Mouse (Mus musculus): ENCODE results near the gene Veph1. TPM values are rescaled to one million over a fixed set of nuclear protein-coding genes. Genes with fewer than 3 reads are reported as not detected.

Veph1 gene
- polyA plus RNA-seq, 1 experiment from 2014 or later: 17.7 TPM

DNA sequence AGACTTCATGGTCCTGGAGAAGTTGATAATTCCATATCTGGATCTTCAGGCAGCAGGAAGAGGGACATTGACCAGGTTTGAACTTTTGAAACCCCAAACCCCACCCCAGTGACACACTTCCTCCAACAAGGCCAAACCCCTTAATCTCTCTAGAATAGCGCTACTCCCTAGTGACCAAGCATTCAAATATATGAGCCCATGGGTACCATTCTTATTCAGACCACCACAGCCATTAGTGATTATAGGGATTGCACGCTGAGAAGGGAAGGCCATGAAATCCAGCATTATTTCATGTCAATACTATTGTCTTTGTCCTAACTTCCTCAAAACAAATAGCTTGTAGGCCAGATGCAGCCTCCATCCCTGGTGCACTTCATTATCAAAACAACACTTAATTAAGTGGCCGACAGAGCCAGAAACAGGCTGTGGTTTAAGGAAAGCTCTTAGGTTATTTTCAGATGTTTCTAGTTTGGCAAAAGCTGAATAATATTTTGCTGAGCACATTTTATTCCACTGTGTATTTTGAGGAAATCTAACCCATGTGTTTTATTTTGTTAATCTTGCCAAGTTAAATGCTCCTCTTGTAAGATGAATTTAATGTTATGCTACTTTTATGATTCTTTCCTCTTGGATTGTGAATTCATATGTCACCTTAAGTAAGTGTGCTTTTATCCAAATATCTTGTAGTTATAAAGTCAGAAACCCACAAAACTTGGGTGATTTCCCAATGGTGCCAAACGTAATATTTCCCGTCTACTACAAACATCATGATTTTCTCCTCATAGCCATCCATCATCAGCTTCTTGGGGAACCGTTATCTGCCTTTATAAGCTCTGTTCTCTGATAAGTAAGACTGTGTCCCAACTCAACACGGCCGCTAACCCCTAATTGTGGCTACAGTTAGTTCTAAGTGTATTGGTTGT, 18.4 kb upstream of the Veph1 start:
- no peaks in the 10 kb centered on the region for H3K36me3 ChIP-seq (ENCODE audit: control insufficient read depth, insufficient read depth, low read length)
- H3K4me2 ChIP-seq (ENCODE audit: low read depth, low read length, severe bottlenecking): no peak overlapping the region
- no peak overlapping the region for H3K4me3 ChIP-seq (ENCODE audit: low read depth, low read length)
- WGBS: 88% methylated on average over 8 of the region's 8 CpGs
- DNase-seq (ENCODE audit: low spot score): no peak
- ATAC-seq (replicated peaks; ENCODE audit: low FRiP score): no peak
- no peak overlapping the region for H3K27ac ChIP-seq (ENCODE audit: low read depth, low read length)
- H3K9me3 ChIP-seq (ENCODE audit: control insufficient read depth, low read length): no peaks in the 10 kb centered on the region
- no peaks in the 10 kb centered on the region for H3K4me1 ChIP-seq (replicated peaks; ENCODE audit: control insufficient read depth, insufficient read depth, low read length)
- no peak overlapping the region for H3K9ac ChIP-seq (ENCODE audit: low read length)
- no peaks in the 10 kb centered on the region for H3K27me3 ChIP-seq (ENCODE audit: control insufficient read depth, insufficient read depth, low read length)

DNA sequence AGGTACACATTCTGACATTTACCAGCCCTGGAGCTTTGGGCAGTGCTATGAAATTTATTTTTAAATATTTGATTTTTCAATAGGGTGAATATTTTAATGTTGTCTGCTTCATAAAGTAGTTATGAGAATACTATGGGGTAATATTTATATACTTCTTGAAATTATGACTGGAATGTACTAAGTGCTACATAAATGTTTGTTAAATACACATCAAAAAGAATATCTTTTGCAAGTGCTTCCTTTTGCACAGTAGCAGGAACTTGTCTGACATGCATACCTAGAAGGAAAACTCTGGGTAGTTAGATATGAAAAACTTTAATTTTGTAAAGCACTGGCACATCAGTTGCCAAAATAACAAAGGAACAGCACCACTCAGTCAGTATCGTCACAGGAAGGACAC, 13.9 kb upstream of the Veph1 start:
- Histone ChIP-seq H3K27ac (ENCODE audit: low read depth, low read length) (no peak overlapping the region), H3K36me3 (ENCODE audit: control insufficient read depth, insufficient read depth, low read length) (no peaks in the 10 kb centered on the region), H3K4me3 (ENCODE audit: low read depth, low read length) (no peak overlapping the region), H3K9me3 (ENCODE audit: control insufficient read depth, low read length) (no peaks in the 10 kb centered on the region), H3K9ac (ENCODE audit: low read length) (no peak overlapping the region), H3K27me3 (ENCODE audit: control insufficient read depth, insufficient read depth, low read length) (no peaks in the 10 kb centered on the region), H3K4me1 (replicated peaks; ENCODE audit: control insufficient read depth, insufficient read depth, low read length) (no peaks in the 10 kb centered on the region), H3K4me2 (ENCODE audit: low read depth, low read length, severe bottlenecking) (no peak overlapping the region)
- ATAC-seq (replicated peaks; ENCODE audit: low FRiP score): no peak
- DNase-seq (ENCODE audit: low spot score): no peak
- WGBS: 94% methylated on average over 1 of the region's 1 CpGs

GRCm38 (mm10) chr3:66309531-66309930, 12.9 kb upstream of the Veph1 start:
- DNase-seq (ENCODE audit: low spot score) (no peak), ATAC-seq (replicated peaks; ENCODE audit: low FRiP score) (no peak)
- H3K27me3 ChIP-seq (ENCODE audit: control insufficient read depth, insufficient read depth, low read length): no peaks in the 10 kb centered on the region
- no peaks in the 10 kb centered on the region for H3K4me1 ChIP-seq (replicated peaks; ENCODE audit: control insufficient read depth, insufficient read depth, low read length)
- no peak overlapping the region for H3K4me3 ChIP-seq (ENCODE audit: low read depth, low read length)
- 96% methylated on average over 1 of the region's 1 CpGs for WGBS
- H3K9me3 ChIP-seq (ENCODE audit: control insufficient read depth, low read length): no peaks in the 10 kb centered on the region
- H3K4me2 ChIP-seq (ENCODE audit: low read depth, low read length, severe bottlenecking): no peak overlapping the region
- H3K36me3 ChIP-seq (ENCODE audit: control insufficient read depth, insufficient read depth, low read length): no peaks in the 10 kb centered on the region
- no peak overlapping the region for H3K9ac ChIP-seq (ENCODE audit: low read length)
- H3K27ac ChIP-seq (ENCODE audit: low read depth, low read length): no peak overlapping the region

DNA sequence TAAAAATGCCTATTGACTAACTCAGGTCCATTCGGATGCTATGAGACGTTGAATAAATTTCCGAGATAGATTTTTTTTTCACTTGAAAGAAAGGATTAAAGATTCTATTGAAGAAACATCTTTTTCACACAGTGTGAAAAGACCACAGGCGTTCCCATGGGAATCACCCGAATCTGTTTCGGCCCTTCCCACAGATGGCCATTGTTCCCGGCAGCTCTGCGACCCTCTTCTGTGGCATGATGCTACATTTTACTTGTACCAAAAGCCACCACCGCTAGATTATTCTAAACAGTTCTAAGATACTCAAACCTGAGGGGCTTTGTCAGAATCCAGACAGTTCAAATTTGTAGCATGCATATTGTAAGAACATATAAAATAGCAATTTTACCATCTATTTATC, 1.4 kb downstream of the Veph1 start:
- H3K4me1 ChIP-seq (replicated peaks; ENCODE audit: control insufficient read depth, insufficient read depth, low read length): peaks cover 7% of the 10 kb centered on the region
- H3K36me3 ChIP-seq (ENCODE audit: control insufficient read depth, insufficient read depth, low read length): no peaks in the 10 kb centered on the region
- ATAC-seq (replicated peaks; ENCODE audit: low FRiP score) (peak; percentile 60), DNase-seq (ENCODE audit: low spot score) (no peak)
- no peak overlapping the region for H3K9ac ChIP-seq (ENCODE audit: low read length)
- H3K9me3 ChIP-seq (ENCODE audit: control insufficient read depth, low read length): no peaks in the 10 kb centered on the region
- no peak overlapping the region for H3K27ac ChIP-seq (ENCODE audit: low read depth, low read length)
- no peaks in the 10 kb centered on the region for H3K27me3 ChIP-seq (ENCODE audit: control insufficient read depth, insufficient read depth, low read length)
- no peak overlapping the region for H3K4me3 ChIP-seq (ENCODE audit: low read depth, low read length)
- H3K4me2 ChIP-seq (ENCODE audit: low read depth, low read length, severe bottlenecking): no peak overlapping the region
- 28% methylated on average over 9 of the region's 9 CpGs for WGBS

- Histone ChIP-seq H3K4me1 (replicated peaks; ENCODE audit: control insufficient read depth, insufficient read depth, low read length) (peaks cover 7% of the 10 kb centered on the region), H3K27ac (ENCODE audit: low read depth, low read length) (no peak overlapping the region), H3K4me3 (ENCODE audit: low read depth, low read length) (no peak overlapping the region), H3K9ac (ENCODE audit: low read length) (no peak overlapping the region), H3K27me3 (ENCODE audit: control insufficient read depth, insufficient read depth, low read length) (no peaks in the 10 kb centered on the region), H3K4me2 (ENCODE audit: low read depth, low read length, severe bottlenecking) (no peak overlapping the region), H3K9me3 (ENCODE audit: control insufficient read depth, low read length) (no peaks in the 10 kb centered on the region), H3K36me3 (ENCODE audit: control insufficient read depth, insufficient read depth, low read length) (no peaks in the 10 kb centered on the region)
- 66% methylated on average over 3 of the region's 3 CpGs for WGBS
- no peak for ATAC-seq (replicated peaks; ENCODE audit: low FRiP score)
- DNase-seq (ENCODE audit: low spot score): no peak
These were observed 1.9 kb downstream of the Veph1 start for GRCm38 (mm10) chr3:66294729-66295128.

DNA sequence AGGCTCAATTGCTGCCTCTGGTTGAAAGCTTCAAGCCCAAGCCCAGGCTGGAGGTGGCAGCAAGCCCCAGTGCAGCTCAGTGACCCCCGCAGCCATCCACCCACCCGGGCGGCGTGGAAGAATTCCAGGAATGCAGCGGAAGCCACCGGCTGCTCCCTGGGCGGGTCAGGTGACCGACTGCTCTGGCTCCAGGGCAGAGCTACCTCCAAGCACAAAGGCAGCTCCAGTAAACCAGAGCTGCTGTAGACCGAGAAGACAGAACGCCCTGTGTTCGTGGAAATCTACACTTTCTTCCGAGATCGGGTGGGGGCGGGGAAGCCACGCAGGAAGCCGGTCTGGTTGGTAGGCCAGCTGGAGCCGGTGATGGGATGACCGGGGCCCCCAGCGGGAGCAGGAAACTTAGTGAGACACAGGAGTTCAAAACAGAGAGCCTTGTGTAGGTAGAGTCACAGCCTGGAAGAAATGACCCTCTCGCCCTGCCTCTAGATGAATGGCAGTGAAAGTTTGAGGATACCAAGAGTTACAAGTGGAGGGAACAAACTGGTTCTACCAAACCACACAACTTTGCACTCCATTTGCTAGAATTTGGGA, 4.2 kb downstream of the Veph1 start:
- no peaks in the 10 kb centered on the region for H3K27me3 ChIP-seq (ENCODE audit: control insufficient read depth, insufficient read depth, low read length)
- H3K27ac ChIP-seq (ENCODE audit: low read depth, low read length): 0 out of 2 replicates have a peak overlapping the region, but pooled peaks have one; percentile 18
- H3K9me3 ChIP-seq (ENCODE audit: control insufficient read depth, low read length): no peaks in the 10 kb centered on the region
- H3K4me3 ChIP-seq (ENCODE audit: low read depth, low read length): no peak overlapping the region
- DNase-seq (ENCODE audit: low spot score) (peak; percentile 75), ATAC-seq (replicated peaks; ENCODE audit: low FRiP score) (peak; percentile 70; the same call in 1 of the 2 replicates)
- H3K4me2 ChIP-seq (ENCODE audit: low read depth, low read length, severe bottlenecking): peak overlapping the region; percentile 42
- no peaks in the 10 kb centered on the region for H3K36me3 ChIP-seq (ENCODE audit: control insufficient read depth, insufficient read depth, low read length)
- H3K4me1 ChIP-seq (replicated peaks; ENCODE audit: control insufficient read depth, insufficient read depth, low read length): peaks cover 7% of the 10 kb centered on the region
- peak overlapping the region; percentile 28 for H3K9ac ChIP-seq (ENCODE audit: low read length)
- WGBS: 11% methylated on average over 20 of the region's 20 CpGs

GRCm38 (mm10) chr3:66263270-66263669, 33.4 kb downstream of the Veph1 start:
- no peak for ATAC-seq (replicated peaks; ENCODE audit: low FRiP score)
- Histone ChIP-seq H3K36me3 (ENCODE audit: control insufficient read depth, insufficient read depth, low read length) (no peaks in the 10 kb centered on the region), H3K9ac (ENCODE audit: low read length) (no peak overlapping the region), H3K27ac (ENCODE audit: low read depth, low read length) (no peak overlapping the region), H3K4me2 (ENCODE audit: low read depth, low read length, severe bottlenecking) (no peak overlapping the region), H3K4me3 (ENCODE audit: low read depth, low read length) (no peak overlapping the region), H3K9me3 (ENCODE audit: control insufficient read depth, low read length) (no peaks in the 10 kb centered on the region), H3K4me1 (replicated peaks; ENCODE audit: control insufficient read depth, insufficient read depth, low read length) (no peaks in the 10 kb centered on the region), H3K27me3 (ENCODE audit: control insufficient read depth, insufficient read depth, low read length) (no peaks in the 10 kb centered on the region)
- WGBS: 87% methylated on average over 4 of the region's 4 CpGs
- DNase-seq (ENCODE audit: low spot score): no peak

DNA sequence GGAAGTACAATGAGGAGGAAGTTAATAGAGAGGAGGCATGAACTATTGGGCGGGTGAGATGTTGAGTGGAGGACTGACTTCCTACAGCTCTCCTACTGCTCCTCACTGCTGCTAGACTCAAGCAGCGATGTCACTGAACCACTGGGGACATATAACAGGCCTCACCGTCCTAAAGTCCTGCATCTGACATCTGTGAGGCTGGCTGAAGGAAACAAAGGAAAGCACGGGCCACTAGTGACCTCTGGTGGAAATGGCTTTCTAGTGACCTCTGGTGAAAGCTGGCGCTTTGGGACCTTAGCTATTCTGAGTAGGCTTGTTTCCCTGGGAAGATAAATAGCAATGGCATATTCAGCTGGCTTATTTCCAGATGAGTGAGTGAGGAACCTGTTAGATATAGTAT, 34.3 kb downstream of the Veph1 start:
- no peak overlapping the region for H3K27ac ChIP-seq (ENCODE audit: low read depth, low read length)
- H3K9ac ChIP-seq (ENCODE audit: low read length): no peak overlapping the region
- H3K4me3 ChIP-seq (ENCODE audit: low read depth, low read length): no peak overlapping the region
- no peak for DNase-seq (ENCODE audit: low spot score)
- 48% methylated on average over 5 of the region's 5 CpGs for WGBS
- no peak for ATAC-seq (replicated peaks; ENCODE audit: low FRiP score)
- H3K9me3 ChIP-seq (ENCODE audit: control insufficient read depth, low read length): no peaks in the 10 kb centered on the region
- no peaks in the 10 kb centered on the region for H3K4me1 ChIP-seq (replicated peaks; ENCODE audit: control insufficient read depth, insufficient read depth, low read length)
- no peaks in the 10 kb centered on the region for H3K27me3 ChIP-seq (ENCODE audit: control insufficient read depth, insufficient read depth, low read length)
- no peak overlapping the region for H3K4me2 ChIP-seq (ENCODE audit: low read depth, low read length, severe bottlenecking)
- H3K36me3 ChIP-seq (ENCODE audit: control insufficient read depth, insufficient read depth, low read length): no peaks in the 10 kb centered on the region

Measured in forebrain, embryonic 11.5 days (tissue).